Mouse (Mus musculus) lung, adult 2 months (tissue): ENCODE data around the gene Spic.

ENCODE experiments used
- CTCF ChIP-seq: fragments of 200-500 bp; IDR thresholded peaks from 2 replicates; pipeline ENCODE4 v1.5.1; 2011; ENCODE audit warnings: mild to moderate bottlenecking, low read length, control low read depth; ENCODE audit not compliant: insufficient read depth
- POLR2A ChIP-seq: fragments of 200-500 bp; IDR thresholded peaks from 2 replicates; pipeline ENCODE4 v1.6.1; 2011; ENCODE audit warnings: low read depth, mild to moderate bottlenecking, control low read depth, low read length, borderline replicate concordance; ENCODE audit errors: extremely low read depth

GRCm38 (mm10) chr10:88715621-88716020 is 30.8 kb upstream of the Spic start:
- TF ChIP-seq CTCF (no peak), POLR2A (no peak)
